Mouse (Mus musculus): Measurements from ENCODE around the gene Cggbp1.
"Not testable (repeated sequence)": the region's sequence is repeated elsewhere in the genome, so short reads cannot be mapped to it uniquely, and the experiment has no call there.

The Cggbp1 gene

DNA sequence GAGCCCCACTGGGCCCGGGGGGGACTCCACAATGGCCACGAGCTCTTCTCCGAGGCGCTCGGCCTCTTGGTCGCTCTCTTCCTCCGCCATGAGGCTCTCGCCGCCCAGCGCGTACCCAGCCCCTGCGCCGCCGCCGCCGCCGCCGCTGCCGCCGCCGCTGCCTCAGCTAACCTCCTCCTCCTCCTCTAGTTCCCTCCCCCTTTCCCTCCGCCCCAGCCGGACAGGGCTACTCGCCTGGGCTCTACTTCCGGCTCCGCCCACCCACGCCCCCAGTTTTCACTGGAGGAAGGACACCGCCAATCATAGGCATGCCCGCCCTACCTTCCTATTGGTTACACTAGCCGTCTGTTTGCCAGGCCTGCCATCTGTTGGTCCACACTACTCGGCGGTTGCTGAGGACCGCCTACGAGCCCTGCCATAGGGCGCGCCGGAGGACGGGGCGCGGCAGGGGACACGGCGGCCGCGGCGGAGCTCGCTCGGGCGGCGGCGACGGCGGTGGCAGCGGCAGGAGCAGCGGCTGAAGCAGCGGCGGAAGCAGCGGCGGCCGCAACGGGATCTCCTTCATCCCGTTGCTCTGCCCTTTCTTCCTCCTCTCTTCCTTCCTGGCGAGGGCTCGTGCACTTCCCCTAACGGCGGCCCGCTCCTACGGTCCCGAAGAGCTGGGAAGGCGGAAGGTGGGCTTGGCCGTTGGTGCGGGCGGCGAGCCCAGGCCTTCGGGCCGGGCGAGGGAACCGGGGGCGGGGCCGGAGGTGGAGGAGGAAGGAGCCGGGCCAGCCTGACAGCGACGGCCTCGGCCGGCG lies at the start of gene Cggbp1, which contains the start of gene Zfp654:
Gene Cggbp1, plus strand, starts transcription at position 434 of the 800 bp plus-strand sequence.
Gene Zfp654, minus strand, starts transcription at position 90 of the 800 bp plus-strand sequence.
- DNase-seq = peak; percentile 100

DNA sequence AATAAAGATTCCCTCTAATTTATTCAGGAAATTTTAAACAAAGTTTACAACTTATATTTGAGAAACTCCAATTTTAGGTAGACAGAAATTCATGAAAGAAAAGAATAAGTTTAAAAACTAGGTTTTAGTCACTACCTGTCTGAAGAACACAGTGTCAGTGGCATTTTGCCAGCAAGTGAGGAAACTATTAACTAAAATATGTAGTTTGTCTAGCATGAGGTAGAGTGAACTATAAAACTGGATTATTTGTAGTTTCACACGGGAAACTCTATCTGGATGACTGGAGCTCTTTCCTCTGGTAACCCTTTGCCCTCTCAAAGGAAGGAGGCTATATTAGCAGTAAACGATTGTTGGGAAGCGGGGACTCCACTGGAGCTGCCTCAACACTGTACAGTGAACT lies 48.8 kb upstream of the Cggbp1 start:
- DNase-seq = no peak

DNA sequence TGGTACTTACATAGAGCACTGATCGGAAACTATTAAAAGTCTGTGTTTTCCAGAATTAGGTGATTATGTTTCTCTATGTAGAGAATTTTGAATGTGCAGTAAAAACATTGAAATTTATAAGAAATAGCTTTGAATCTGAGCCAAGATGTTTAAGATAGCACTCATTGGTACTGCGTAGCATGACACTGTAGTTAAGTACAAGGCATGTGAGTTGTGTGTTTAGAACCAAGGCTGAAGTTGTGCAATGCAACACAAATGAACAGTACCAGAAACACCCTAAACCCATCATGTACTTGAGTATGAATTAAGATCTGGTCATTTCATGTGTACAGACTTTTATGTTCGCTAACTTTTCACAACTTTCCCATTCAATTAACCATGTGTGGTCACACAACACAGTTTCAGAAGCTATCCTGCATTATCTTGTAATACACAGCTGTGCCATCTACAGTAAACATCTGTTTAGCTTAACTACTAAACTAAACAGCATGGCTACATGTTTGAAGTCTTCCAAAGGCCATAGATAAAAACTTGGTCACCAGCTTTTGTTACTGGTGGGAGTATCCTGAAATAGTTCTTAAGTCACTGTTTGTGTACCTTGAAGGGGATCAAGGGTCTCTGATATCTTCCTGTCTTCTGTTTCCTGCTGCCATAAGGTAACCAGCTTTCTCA lies 34.6 kb upstream of the Cggbp1 start:
- no peak for DNase-seq

DNA sequence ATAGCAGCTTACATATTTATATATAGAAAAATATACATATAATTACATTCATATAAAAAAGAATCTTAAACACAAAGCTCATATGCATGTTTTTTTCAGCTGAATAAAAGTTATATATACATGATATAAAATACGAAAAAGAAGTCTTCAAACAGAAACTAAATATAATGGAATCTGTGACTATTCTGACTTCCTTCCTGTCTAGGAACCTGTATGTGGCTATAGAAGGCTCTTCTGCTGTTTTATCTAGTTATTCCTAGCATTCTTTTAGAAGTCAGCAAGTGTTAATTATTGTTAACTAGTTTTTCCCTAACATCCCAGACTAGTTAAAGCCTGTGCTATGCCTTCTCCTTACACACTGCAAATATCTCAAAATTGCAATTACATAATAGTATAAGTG lies 27.9 kb upstream of the Cggbp1 start:
- no peak for DNase-seq

DNA sequence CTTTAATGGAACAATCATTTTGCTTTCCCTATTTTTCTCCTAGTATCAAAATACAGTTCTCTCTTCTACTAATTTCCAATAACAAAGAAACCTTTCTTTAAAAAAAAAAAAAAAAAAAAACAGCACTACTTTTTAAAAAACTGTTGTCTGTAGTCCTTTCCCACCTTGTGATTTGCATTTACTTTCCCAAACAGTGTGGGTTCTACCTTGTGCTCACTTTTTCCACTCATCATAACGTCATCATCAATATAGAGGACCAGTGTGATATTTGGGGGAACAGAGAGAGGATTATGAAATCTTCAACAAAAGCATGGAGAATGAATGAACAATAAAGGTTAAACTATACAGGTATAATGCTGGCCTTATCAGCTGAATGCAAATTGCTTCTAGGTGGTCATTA lies 27.3 kb upstream of the Cggbp1 start:
- DNase-seq = no peak

DNA sequence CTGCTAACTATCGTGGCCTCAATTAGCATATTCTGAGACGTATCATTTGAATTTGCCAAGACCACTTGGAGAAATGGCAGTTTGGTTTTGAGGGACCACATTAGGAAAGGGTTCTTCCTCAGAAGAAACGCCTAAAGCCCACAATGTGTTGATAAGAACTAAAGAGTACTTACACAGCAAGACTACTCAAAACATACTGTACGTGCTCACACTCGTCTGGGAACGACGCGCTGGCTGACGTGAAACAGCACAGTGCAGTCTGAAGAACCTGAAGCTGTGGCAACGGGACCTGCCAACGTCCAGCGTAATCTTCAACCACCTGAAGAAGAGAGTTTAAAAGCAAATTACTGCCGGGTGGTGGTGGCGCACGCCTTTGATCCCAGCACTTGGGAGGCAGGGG lies 21.5 kb upstream of the Cggbp1 start:
- no peak for DNase-seq

DNA sequence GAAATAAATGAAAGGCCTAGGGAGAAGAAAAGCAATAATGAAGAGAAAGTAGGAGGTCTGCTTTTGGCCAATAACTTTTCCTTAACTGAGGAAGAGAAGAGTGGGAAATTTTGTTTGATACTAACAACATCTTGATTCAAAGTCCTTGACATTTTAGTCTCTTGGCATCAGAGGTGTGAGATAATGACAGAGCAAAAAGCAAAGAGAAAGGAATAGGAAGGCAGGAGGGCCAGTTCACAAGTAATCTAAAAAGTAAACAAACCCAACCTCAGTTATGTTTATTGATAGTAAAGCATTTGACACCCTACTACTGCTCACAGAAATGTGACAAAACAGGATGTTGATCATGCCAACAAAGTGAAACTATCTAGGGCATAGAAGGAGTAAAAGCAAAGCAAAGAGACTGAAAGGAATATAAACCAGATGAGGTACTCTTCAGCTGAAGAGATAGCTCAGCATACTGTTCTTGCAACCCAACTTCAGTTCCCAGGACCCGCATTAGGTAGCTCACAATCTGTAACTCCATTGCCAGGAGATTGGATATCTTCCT lies 15.7 kb upstream of the Cggbp1 start:
- DNase-seq = no peak

DNA sequence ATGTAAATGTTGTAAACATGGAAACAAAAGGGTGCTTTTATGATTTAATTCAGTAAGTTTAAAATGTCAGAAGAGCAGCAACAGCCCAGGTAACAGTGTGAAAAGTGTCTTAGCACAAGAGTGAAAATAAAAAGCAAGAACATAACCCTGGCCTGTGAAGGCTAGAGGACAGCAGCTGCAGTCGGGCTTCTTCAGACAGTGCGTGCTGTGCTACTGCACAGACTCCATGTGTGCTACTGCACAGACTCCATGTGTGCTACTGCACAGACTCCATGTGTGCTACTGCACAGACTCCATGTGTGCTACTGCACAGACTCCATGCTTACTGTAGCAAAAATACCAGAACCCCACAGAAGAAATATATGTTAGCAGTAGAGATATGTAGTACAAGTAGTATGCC lies 15.1 kb upstream of the Cggbp1 start:
- no peak for DNase-seq

DNA sequence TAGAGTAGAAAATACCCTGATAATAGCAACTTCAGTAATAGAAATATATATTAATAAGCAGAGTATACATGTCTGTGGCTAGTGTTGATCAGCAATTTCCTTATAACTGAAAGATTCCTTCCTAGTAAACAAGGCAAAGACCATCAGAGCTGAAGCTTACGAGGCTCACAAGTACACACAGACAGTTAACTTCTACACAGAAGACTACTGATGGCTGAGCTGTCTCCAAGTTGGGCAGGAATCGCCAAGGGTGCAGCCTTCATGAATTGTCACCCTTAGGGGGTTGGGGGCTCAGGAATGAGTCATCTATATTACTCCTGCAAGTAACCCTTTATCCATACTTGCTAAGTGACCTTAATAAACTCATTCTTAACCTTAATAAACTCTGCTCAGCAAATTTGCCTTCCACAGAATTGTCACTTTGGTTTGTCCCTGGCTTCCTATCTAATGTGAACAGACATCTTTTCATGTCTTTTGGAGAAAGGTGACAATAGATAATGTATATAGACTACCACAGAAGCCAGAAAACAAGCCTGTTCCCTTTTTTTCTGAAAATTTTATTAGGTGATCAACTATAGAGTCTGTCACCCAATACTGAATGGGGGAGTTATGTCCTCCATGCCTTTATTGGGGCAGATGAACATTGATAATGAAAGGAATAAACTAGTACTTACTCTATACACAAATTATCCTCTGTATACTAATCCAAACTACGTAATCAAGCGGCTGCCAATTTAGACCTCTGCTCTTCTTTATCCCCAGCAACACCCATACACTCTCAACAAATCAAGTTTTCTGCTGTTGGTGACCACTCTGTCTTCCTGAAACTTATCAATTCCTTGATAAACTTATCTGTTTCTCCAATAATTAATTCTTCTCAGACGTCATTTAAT lies 10.1 kb upstream of the Cggbp1 start:
- DNase-seq = no peak

DNA sequence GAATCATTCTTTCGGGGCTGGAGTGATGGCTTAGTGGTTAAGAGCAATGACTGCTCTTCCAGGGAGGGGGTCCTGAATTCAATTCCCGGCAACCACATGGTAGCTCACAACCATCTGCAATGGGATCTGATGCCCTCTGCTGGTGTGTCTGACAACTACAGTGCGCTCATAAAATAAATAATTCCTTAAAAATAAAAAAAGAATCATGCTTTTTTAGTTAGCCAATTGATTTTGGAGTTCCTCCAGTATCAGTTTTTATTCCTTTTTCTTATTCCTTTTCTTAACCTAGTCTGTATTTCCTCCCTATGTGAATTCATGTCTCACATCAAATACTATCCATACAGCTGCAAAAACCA lies 9.4 kb upstream of the Cggbp1 start:
- no peak for DNase-seq

DNA sequence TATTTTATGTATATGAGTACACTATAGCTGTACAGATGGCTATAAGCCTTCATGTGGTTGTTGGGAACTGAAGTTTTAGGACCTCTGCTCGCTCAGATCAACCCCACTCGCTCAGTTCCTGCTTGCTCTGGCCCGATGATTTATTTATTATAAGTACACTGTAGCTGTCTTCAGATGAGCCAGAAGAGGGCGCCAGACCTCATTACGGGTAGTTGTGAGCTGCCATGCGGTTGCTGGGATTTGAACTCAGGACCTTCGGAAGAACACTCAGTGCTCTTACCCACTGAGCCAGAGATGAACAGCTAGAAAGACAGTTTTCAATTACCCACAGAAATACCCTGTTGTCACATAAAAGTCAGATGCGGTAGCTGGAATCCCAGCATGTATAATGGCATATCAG lies 5.8 kb upstream of the Cggbp1 start:
- peak; percentile 5 for DNase-seq

DNA sequence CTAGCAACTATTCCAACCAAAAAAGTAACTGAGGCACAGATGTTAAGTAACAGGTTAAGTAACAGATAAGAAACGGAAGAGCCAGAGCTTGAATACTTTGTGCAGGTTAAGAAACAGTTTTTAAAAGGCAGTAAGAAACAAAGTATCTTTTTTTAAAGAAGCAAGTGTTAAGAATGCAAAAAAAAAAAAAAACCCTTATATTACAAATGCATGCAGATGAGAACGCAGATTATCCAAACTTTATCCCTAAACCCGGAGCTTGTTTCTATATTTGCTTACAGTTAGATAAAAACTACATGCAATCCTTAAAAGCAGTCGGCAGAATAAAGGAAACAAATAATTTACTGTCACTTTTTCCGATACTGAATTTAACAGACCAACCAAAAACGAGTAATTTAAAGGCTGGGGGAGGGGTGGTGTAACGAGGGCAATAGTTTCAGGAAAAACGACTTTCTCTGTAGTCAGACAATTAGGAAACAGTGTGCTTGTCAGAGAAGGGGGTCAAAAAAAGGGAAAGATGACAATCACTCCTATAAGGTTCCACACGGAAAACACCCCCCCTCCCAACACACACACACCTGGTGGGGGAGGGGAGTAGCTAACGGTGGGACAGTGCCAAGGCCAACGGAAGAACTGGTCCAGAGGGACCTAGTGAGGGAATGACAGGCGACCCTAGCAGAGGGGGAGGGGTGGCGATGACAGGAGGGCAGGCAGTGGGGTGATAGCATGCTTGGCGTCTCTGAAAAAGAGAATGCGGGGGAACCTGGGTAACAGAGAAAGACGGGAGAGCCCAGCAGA lies 1.3 kb upstream of the Cggbp1 start:
- peak; percentile 61 for DNase-seq

DNA sequence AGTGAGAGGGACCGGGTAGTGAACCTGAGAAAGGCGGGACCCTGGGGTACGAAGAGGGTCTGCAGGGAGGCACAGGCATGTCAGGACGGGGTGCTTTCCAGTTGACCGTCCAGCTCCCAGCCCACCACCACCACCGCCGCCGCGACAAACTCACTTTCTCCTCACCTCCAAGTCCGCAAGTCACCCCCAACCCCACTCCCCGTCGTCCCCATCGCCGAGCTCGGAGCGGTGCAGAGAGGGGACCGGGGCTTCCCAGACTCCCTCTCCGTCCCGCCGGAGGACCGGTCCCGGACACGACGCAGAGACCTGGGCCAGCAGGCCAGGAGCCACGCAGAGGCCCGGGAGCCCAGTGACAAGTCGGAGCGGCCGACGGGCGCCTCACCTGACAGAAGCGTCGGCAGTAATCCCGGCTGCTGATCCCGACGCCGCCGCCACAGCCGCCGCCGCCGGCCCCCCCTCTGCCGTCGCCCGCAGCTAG lies 672 bp upstream of the Cggbp1 start:
- no peak for DNase-seq

DNA sequence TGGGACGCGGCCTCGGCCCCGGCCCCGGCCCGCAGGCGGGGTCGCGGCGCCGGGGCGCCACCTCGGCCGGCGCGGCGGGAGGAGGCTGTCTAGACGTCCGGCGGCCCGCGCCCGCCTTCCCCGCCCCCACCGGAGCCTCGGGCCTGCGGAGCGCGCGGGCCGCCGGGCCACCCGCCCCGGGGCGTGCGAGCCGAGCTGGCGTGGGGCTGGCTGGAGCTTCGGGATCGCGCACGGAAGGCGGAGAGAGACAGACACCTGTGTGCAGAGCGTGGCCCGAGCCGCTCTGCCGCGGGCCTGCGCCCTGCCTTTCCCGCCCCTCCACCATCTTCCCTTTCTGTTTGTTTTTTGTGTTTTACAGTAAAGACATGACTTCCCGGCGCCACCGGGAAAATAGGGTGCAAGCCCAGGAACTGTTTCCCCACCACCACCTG lies 660 bp downstream of the Cggbp1 start:
- DNase-seq = peak; percentile 52

DNA sequence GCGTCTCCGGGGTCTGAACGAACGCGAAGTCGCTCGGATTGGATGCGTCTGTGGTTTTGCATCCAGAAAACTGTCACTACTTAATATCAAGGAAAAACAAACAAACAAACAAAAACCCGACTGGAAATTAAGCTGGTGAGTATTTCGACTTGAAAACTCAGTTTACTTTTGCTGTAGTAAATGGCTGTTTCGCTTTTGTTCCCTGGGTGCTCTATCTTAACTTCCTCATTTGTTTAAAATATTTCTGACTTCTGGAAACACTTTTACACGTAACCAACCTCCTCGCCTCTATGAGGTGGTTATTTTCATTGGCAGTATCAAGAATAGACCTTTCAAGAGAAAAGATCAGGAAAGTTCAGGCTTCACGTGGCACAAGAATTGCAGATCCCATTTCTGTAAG lies 1.1 kb downstream of the Cggbp1 start:
- DNase-seq = no peak

DNA sequence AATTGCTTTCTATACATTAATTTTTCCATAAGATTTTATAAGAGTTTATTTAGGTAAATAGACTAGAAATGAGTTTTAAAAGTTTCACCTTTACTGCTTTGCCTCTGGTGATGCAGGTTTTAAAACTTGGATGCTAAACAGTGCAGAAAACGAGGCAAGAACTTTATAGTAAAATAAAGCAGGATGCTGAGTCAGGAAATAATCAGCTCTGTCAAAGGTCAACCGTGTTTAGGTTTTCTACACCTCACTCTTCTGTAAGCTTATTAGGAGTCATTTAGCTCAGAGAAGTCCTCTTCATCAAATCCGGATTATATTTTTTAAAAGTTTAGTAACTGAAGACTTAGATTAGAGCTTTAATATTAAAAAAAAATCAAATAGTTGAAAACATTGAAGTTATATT lies 5.2 kb downstream of the Cggbp1 start:
- no peak for DNase-seq

DNA sequence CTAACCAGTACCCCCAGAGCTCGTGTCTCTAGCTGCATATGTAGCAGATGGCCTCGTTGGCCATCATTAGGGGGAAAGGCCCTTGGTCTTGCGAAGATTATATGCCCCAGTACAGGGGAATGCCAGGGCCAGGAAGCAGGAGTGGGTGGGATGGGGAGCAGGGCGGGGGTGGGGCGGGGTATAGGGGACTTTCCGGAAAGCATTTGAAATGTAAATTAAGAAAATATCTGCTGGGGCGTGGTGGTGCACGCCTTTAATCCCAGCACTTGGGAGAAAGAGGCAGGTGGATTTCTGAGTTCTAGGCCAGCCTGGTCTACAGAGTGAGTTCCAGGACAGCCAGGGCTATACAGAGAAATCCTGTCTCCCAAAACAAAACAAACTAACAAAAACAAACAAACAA lies 14.0 kb downstream of the Cggbp1 start:
- DNase-seq = not testable (repeated sequence)

DNA sequence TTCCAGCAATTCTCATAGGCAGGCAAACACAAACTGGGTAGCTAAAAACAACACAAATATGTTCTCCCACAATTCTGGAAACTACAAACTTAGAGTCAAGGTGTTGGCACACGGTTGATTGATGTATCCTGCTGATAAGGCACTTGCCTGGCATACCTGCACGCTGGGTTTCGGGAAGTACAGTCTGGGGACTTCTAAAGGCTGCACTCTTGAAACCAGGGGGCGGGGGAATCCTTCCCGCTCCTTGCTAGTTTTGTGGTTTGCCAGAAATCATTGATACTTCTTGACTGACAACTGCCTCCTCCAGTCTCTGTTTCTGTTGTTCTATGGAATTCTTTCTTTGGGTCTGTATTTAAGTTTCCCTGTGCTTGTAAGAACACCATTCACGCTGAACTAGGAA lies 16.8 kb downstream of the Cggbp1 start:
- no peak for DNase-seq

DNA sequence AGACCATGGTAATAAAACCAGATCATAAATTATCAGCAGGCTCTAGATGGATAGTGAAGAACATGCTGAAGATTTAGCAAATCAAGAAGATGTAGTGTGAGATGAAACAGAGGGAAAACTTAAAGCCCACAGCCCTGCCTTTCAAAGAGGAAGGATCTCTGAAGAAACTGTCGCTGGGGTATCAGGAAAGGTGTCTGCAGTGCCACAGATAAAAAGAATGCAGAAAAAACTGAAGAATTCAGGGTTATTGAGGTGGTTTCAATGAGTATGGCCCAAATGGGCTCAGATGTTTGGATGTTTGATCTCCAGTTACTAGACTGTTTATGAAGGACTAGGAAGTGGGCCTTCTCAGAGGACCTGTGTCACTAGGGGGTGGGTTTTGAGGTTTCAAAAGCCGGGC lies 17.8 kb downstream of the Cggbp1 start:
- no peak for DNase-seq

DNA sequence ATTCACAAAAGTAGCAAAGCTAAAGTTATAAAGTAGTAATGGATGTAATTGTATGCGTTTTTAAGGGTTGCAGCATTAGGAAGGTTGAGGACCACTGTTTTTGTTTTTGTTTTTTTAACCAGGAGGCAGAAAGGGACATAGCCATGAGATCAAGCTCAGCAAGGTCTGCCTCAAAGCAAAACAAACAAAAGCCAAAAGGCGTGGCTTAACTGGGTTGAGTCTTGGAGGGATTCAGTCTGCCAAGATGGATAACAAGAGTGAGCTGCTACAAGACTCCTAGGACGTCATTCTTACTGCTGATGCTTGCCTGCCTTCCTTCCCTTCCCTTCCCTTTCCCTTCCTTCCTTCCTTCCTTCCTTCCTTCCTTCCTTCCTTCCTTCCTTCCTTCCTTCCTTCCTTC lies 20.5 kb downstream of the Cggbp1 start:
- peak; percentile 65 for DNase-seq

DNA sequence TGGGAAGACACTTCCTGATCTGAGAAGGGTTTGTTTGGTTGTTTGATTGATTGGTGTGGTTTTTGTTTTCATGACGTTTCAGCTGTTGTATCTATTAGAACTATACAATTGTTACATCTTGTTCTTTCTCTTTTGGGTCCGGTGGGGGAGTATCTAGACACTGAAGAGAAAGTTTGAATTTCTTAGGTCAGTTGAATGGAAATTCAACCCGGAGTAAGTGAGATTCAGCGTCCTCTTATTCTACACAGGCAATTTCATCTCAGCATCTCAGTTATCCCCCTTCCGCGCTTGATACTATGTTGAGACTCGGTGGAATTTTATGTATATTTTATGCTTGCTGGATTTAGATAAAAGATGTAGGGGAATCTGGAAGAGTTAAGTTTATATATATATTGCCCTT lies 21.0 kb downstream of the Cggbp1 start:
- DNase-seq = no peak
